Mouse (Mus musculus) left cerebral cortex, postnatal 36 days (tissue): Measurements from ENCODE around the gene Kcnq2. TPM values are rescaled to one million over a fixed set of nuclear protein-coding genes. Genes with fewer than 3 reads are reported as not detected.

ENCODE experiments used
- DNase-seq, 2 experiments: peaks; one replicate each; pipeline ENCODE4 v3.0.0; 2021 to 2022; ENCODE audit warnings: low spot score in 2 of 2, mixed read lengths in 1 of 2
- intact Hi-C: fragments of 180-260 bp; cut with DNase I; formaldehyde crosslinking; loops from one replicate; pipeline ENCODE4 v1.15.1; 2025
- total RNA-seq, 2 experiments: library from RNA; stranded (reverse); gene quantifications; 2 replicates each; pipeline ENCODE4 v1.2.3; 2021

Kcnq2 gene
- total RNA-seq = 100 to 1,000 TPM; 225 to 264 TPM

GRCm38 (mm10) chr2:181134591-181135445 is at the start of gene Kcnq2:
Gene Kcnq2 (minus strand): TSS chr2:181135300.
- DNase-seq = peak in 1 of 2 experiments; percentile 62
- intact Hi-C loops = no loop called here

DNA sequence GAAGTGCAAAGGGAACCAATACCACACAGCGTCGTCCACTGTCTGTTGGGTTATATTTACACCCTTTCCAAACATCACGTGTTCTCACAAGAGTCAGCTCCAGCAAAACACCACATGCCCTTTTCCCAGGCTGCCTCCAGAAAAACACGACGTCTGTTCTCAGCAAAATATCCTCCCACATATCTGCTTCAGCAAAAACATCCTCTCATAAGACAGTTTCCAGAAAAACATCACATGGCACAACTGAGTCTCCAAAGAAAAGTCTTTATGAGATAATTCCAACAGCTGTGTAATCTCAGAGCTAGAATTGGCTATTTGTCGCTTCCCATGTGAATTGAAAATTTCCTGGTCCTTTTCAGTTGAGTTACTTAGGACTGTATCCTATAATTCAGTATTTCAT is 45.8 kb upstream of the Kcnq2 start:
- no peak for DNase-seq
- intact Hi-C loops = no loop called here

GRCm38 (mm10) chr2:181178471-181178870 is 43.4 kb upstream of the Kcnq2 start:
- intact Hi-C loops = no loop called here
- no peak for DNase-seq

DNA sequence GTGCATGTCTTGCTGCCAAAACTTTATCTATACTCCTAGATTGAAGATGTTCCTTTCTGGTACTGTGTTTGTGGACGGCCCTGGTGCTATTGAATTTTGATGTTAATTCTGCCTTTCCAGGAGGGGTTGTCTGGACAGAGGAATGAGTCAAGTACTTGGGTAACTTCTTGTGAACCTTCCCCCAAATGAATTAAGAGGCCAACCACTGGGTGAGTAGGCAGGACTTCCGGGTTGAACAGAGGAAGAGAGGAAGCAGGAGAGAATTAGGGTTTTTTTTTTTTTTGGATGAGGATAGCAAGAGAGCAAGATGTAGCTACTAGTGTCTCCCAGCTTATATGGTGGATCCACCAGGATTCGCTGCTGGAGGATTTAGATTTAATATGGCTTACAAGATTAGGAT is 42.9 kb upstream of the Kcnq2 start:
- DNase-seq = no peak
- intact Hi-C loops = no loop called here

DNA sequence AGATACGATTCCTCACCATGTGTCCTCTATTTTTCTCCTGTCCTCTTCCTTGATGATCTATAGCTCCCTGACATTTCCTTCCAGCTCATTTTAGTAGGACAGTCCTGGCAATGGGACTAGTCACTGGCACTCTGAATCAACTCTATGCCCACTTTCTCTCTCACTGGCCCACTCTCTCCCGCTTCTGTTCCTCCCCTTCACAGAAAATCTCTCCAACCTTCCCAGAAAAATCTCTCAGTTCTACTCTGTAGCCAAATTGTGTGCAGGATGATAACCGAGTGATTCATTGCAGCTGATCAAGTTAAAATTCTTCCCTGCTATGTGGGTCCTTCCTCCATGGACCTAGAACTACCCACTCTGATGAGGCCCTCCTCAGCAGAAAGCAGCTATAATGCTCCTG is 39.5 kb upstream of the Kcnq2 start:
- intact Hi-C loops = no loop called here
- DNase-seq = peak in 1 of 2 experiments; percentile 11

- DNase-seq = no peak
- intact Hi-C loops = no loop called here
These were observed 31.4 kb upstream of the Kcnq2 start for GRCm38 (mm10) chr2:181166469-181166868.

- DNase-seq = peak in 1 of 2 experiments; percentile 17
- intact Hi-C loops = no loop called here
These were observed 25.7 kb upstream of the Kcnq2 start for GRCm38 (mm10) chr2:181160821-181161220.

DNA sequence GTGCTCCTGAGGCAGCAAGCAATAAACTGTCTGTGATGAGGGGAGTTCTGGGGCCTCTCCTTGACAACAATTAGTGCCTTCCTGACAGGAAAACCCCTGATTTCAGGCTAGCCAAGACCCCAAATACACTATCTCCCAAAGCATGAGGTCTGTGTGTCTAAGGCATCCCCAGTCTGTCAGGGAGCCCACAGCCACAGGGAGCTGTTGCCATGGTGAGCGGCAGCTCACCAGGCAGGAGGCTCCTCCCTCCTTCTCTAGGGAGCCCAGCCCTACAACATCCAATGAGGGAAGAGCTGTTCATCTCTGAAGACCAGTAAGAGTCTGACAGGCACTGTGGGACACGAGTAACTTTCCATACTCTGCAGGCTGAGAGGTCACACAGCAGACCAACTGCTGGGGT is 24.7 kb upstream of the Kcnq2 start:
- intact Hi-C loops = no loop called here
- DNase-seq = peak; percentile 68 to 71

DNA sequence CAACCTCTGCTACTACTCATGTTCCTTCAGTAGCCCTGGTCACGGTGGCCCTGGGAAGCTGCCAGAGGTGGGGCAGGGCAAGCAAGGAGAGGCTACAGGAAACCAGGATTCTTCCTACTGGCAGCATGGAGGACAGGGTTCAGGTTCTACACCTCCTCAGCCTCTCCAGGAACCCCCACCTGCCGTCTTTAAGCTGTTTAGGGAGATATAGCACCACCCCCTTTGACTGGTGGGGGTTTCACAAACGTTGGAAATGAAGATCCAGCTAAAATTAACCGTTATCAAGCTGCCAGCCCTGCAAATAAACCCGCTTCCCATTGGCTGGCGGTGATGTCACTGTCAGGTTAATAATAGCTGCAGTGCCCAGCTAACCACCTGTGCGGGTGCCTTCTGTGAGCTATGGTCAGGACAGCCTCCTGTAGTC is 24.0 kb upstream of the Kcnq2 start:
- DNase-seq = peak; percentile 76 to 83
- intact Hi-C loops = no loop called here

- intact Hi-C loops = no loop called here
- no peak for DNase-seq
These were observed 23.4 kb upstream of the Kcnq2 start for GRCm38 (mm10) chr2:181158471-181158870.

DNA sequence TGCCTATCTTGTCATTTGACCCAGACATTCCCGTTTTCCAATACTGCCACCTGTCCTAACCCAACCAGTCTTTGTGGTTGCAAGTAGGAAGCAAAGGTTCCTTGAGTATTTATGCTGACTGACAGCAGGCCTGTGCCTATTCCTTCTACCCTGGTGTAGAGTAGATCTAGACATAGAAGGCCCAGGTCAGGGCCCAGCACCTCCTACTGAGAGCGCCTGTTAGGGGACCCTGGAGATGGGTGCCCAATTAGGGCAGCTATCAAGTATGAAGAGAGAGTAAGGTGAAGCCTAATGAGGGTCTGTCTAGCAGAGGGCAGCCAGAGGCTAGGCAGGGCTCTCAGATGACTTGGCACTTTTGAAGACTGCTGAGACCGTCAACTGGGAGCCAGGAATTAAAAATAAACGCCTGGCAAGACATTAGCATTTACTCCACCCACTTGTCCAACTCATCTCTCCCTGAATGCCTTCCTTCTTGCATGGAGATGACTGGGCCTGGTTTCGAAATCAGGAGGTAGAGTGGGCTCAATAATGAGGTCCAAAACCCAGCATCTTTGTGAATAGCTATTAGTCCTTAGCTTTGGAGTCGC is 22.7 kb upstream of the Kcnq2 start:
- intact Hi-C loops = loop anchor here (2.0 kb wide), 1 partner anchor 37 kb away; no protein-coding TSS in a partner anchor
- no peak for DNase-seq

- intact Hi-C loops = loop anchor here (2.0 kb wide), 1 partner anchor 36 kb away; no protein-coding TSS in a partner anchor
- DNase-seq = no peak
These were observed 22.1 kb upstream of the Kcnq2 start for GRCm38 (mm10) chr2:181157180-181157579.

DNA sequence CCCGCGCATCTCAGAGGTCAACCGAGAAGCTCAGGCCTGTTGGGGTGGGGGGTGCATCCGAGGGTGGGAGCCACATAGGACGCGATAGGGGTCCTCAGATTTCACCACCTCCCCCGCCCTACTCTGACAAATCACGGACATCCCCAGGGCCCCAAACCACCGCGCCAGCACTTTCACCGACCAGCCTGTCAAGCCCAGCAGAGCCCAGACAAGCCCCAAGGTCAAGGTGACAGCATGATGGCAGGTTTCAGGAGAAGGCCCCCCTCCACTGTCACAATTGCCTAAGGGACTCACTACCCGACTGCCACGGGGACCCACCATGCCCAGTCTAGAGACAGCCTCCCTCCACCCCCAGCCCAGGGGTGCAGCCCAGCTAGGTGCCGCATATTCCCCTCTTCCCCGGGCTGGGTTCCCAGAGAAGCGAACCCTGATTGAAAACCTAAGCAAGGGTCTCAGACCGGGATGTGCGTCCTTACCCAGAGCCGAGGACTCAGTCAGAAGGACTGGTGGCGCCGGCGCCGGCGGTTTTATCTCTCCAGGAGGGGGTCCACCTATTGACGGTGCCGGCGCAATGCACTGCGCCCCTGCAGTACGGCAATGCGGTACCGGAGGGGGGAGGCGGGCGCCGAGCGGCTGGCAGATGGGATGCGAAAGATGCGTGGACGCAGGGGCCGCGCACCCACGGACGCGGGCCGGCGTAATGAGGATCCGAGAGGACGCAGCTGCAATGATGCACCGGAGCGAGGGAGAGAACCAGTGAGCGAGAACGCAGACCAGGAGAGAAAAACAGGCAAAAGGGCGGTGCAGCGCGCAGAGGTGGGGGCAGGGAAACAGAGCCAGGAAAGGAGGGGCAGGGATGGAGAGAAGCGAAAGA is 21.4 kb upstream of the Kcnq2 start, which contains the start of gene Eef1a2:
Gene Eef1a2, minus strand, starts transcription at position 767 of the 874 bp plus-strand sequence.
- intact Hi-C loops = loop anchor here (2.0 kb wide), 1 partner anchor 36 kb away; no protein-coding TSS in a partner anchor
- DNase-seq = peak; percentile 90 to 94

DNA sequence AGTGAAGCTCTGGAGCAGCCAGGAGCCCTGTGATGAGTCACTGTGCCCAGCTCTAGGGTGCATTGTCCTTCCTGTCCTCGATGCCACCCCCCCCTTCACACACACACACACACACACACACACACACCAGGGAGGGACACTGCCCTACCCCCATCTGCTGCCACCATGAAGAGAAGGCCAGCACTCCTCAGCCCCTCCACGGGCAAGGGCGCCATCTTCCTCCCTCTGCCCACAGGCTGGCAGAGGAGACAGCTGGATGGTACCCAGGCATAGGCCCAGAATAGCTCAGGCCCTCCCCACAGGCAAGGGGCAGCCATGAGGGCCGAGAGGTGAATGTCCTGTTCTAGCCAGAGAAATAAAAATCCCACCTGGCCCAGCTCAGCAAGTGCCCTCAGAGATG is 20.7 kb upstream of the Kcnq2 start:
- intact Hi-C loops = loop anchor here (2.0 kb wide), 1 partner anchor 35 kb away; no protein-coding TSS in a partner anchor
- peak; percentile 38 to 40 for DNase-seq

GRCm38 (mm10) chr2:181154831-181155415 is 19.8 kb upstream of the Kcnq2 start:
- intact Hi-C loops = no loop called here
- no peak for DNase-seq

DNA sequence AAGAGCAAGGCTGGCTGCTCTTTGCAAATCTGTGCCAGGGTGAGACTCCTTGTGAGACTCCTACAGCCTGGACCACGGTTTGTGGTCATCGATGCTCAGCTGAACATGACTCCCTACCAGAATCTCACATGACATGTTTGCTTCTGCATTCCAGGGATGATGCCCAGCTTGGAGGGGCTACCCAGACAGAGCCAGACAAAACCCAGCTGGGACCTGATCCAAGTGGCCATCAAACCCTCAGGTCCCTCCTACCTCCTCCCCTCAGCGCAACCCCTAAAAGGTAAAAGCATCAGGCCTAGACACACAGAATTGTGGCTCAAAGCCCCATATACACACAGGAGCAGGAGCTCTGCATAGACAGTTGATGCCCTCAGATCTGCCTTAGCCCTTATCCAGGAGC is 19.3 kb upstream of the Kcnq2 start:
- no peak for DNase-seq
- intact Hi-C loops = no loop called here

DNA sequence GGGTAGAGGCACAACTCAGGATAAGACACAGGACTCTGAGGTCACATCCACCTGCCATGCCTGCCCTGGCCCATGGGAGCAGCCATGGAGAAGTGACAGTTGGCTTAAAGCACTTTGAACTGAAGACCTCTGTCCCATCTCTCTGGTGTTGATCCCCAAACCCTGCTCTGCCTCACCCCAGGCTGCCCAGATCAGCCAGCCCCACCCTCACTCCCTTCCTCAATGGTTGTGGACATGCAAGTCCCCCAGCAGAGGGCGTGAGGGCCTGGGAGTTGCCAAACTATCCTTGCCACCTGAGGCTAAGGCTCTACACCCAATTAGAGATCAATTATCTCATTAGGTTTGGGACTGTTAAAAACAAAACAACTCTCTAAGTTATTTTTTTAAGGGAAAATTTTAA is 18.7 kb upstream of the Kcnq2 start:
- DNase-seq = no peak
- intact Hi-C loops = no loop called here

DNA sequence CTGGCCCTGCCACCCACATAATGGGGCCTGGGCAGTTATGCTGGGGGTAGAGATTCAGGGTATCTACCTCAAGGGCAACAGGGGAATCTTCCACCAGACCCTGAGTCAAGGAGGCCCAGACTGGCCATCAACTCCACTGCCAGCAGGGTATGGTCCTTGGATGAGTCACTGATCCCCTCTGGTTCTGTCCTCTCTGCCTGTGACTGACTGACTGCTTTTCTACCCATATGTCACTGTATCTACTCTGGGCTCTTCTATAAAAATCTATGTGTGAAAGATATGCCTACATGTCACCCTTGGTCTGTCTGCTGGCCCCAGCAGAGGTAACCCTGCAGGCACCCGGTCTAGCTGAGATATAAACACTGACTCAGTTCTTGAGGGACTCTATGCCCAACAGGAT is 18.0 kb upstream of the Kcnq2 start:
- intact Hi-C loops = no loop called here
- peak in 1 of 2 experiments; percentile 9 for DNase-seq

- intact Hi-C loops = no loop called here
- peak; percentile 27 to 57 for DNase-seq
These were observed 17.6 kb upstream of the Kcnq2 start for GRCm38 (mm10) chr2:181152701-181153100.
